Mouse (Mus musculus) layer of hippocampus, adult 11-12 months (tissue): Measurements from ENCODE around the gene Poldip3.

Source experiments
- DNase-seq: peaks from one replicate; pipeline ENCODE4 v3.0.0; 2022; ENCODE audit warnings: low spot score

Gene Poldip3

DNA sequence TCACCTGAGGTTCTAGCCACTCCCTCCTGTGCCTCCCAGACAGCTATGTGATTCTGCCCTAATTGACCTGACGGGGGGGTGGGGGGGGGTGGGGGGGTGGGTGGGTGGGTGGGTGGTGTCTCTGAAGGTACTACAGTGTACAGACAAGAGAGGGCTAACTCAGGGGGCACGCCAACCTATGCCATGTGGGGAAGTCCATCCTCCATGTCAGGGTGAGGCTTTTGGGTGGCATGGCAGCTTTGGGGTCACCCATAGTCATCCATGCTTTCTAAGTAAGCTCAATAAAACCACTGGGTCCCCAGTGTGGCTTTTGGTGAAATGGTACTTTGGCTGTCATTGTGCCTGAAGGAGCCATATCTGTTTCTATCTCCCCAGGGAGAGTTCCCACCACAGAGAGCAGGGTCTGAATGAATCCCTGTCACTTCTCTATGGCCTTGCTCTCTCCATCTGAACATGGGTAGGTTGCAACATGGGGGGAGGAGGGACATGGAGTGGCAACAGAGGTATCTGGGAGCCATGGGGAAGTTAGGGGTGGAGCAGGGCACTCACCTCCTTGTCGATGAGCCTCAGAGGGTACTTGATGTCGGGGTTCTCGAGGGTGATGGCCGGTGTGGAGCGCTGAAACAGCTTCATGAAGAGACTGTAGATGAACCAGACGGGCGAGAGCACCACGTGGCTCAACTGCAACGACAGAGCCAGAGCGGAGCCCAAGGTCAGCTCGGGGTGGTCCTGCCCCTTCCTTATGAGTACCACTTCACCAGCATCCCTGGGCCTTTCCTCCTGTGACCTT, 16.5 kb upstream of the Poldip3 start:
- no peak for DNase-seq

DNA sequence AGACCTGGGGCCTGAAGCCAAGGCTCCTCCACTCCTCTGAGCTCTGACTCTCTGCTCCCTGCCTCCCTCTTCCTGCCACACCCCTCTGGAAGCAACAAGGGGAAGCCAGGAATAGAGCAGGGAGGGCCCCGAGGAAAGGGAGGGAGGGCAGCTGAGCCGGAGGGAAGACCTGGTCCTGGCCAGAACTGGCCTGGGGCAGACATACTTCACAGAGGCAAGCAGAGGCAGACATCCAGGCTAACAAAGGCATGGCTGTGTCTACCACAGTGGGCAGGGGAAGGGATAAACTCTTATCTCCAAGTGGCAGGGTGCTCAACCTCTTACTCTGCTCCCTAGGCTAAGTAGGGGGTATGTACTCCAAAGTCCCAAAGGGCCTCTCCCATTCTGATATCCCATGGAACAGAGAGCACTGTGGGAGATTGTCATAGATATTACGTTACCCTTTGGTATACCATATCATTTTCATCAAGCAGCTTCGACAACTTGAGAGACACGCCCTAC, 15.8 kb upstream of the Poldip3 start:
- DNase-seq: no peak

DNA sequence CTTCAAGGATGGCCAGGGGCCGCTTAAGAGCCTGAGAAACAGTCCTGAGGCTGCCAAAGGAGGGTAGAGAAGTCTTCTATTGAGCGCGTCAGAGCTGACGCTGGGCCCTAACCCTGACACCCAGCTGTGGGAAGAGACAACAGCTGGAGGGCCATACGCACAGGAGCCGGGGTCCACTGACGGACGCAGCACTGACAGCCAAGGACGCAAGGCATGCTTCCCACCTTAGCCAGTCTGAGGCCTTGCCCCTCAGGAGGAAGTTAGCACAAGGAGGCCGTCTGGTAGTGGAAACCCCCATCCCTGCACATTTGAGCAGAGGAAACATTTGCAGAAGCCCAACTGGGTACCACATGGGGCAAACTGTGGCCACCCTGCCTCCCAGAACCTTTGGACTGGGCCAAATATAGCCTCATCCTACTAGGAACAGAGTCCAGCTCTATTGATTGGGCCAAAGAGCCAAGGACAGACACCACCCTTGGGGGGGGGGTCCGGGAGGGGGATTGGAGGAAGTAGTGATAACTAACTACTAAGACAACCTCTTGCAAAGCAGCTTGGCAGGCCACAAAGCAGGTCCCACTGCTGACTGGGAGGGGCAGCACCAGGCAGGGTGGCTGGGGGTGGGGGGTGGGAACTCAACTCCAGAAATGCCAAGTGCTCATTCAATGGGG, 13.8 kb upstream of the Poldip3 start:
- no peak for DNase-seq

DNA sequence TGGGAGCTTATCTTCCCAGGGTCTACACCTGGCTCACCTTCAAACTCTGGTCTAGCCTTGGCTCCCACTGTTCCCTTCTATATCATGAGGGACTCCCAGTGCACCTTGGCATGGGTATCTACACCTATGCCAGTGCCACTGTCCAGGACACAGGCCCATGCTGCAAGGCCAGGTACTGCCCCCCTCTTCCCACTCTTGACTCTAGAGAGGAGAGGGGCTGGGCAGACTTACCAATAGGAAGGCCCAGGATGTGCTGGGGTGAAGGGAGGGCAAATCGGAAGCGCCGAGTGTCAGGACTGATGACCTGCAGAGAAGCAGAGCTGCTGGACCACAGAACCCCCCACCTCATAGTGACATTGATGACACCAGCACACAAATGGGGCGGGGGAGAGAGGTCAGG, 12.8 kb upstream of the Poldip3 start:
- DNase-seq: no peak

DNA sequence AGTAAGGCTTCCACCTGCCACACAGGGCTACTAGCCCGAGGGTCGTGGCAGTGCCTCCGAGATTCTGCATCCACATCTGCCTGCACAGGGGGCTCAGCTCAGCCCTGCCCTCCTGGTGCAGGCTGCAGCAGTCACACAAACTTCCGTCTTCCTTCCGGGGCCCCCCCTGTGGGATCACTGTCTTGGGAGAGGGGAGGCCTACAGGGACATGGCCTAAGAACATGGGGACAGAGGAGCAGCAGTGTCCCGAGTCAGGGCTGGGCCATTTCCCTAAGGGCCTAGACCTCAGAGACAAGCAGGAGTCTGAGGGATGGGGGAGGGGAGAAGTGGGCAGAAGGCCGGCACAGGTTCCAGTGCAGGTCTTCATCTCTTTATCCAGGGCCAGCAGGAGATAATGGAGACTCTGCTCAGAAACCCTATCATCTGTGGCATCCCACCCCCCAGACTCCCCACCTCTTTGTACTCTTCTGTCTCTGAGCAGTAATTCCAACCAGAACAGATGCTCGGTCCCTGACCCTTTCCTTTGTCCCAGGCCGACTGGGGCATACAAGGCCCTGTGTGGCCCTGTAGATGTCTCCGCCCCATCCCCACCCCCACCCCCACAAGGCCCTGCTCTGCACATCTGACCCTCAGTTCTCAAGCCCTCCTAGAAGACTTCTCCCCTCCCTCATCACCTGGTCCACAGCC, 12.0 kb upstream of the Poldip3 start:
- DNase-seq: no peak

DNA sequence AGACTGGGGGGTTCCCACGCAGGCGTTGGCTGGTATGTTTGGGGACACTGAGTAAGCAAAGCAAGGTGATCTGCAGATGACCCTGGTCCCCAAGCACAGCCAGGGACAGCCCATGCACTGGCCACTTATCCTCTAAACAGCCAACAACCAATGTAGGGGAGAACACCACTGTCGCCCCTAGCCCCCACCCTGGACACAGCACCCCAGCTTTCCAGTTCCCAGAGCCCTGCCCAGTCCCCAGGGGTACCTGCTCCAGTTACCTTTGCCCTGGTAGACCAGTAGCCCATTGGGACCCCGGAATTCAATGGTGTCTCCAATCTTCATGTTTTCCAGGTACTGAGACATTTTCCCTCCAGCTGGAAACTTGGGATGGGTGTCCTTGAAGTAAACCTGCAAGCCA, 11.4 kb upstream of the Poldip3 start:
- DNase-seq: no peak

DNA sequence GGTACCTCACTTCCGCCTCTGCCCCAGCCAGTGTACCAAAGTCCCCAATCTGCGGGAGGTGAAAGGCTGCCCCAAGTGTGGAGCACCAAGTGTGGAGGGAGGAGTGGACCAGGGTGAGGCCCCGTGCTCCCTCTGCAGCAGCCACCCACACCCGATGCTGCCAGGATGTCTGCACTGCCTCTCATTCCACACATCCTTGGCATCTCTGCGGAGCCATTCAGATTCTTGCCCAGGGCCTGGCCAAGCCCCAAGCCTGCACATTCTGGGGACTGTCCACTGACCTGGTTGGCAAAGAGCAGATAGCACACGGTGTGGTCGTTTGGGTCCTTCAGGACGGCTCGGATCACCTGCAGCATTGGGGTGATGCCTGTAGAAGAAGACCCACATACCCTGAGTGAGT, 10.6 kb upstream of the Poldip3 start:
- DNase-seq: no peak

DNA sequence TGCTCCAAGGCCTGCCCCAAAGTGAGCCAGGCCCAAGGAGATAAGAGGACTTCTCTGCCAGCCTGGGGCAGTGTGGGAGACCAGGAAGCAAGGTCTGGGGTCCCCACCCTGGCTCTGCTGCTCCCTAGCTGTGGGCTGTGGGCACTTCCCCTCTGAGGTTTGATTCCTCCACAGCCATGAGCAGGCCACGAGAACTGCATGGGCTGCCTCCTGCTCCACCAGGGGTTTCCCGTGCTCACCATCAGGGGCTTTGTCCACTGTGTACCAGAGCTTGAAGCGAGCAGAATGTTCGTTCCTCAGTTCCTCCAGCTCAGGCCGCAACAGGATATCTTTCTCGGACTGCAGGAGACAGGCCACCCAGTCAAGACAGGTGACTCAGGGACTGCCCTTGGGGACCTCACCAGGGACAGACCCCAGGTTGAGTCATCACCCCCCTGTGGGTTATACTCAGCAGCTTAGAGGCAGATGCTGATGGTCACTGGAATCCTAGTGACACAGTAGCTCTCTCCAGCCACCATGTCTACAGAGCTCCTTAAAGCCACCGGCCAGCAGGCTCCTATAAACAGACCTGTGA, 9.5 kb upstream of the Poldip3 start:
- DNase-seq: peak; percentile 57

DNA sequence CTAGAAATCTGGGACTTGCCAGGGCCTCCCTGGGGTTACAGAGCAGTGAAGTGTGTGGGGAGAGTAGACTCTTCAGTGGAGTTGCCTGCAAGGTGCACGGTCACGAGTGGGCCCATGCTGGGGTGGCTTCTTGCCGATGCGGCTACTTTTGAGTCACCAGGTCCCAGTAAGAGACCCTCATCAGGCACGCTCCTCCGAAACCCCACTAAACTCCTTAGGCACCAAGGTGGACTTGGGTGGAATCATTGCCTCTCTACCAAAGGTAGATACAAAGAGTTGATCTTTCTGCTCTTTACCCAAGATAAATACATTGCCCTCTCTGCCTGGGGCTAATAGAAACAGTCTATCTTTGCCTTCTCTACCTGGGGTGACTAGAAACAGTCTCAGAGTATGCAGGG, 8.5 kb upstream of the Poldip3 start:
- no peak for DNase-seq

DNA sequence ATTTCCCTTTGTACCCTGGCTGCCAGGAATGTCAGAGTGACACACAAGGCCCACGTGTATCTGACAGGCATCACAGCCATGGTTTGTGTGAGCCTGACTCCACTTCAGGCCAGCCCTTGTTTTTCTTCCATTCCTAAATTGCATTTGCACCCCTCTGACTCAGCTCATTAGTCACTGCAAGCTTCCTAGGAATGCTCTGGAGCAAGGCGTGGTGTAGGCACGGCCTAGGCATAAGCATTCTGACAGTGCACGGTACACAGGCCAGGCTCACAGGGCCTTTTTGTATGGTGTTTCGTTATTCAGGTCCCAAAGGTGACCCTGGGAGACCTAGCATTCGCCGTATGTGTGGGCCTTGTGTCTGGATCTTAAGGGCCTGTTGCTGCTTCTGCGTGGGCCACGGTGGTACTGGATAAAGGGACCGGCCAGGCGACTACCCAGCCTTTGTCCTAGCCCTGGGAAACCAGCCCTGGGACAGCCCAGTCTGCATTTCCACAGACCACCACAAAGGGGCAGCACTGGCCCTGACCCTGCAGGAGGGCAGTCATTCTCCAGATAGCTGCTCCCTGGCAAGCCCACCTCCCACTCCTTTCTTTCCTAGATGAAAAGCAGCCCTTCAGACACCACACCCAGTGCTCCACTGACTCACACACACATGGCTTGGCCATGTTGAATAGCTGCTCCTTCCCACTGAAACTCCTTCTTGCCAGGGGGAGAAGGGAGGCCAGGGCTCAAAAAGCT, 7.9 kb upstream of the Poldip3 start:
- DNase-seq: no peak

DNA sequence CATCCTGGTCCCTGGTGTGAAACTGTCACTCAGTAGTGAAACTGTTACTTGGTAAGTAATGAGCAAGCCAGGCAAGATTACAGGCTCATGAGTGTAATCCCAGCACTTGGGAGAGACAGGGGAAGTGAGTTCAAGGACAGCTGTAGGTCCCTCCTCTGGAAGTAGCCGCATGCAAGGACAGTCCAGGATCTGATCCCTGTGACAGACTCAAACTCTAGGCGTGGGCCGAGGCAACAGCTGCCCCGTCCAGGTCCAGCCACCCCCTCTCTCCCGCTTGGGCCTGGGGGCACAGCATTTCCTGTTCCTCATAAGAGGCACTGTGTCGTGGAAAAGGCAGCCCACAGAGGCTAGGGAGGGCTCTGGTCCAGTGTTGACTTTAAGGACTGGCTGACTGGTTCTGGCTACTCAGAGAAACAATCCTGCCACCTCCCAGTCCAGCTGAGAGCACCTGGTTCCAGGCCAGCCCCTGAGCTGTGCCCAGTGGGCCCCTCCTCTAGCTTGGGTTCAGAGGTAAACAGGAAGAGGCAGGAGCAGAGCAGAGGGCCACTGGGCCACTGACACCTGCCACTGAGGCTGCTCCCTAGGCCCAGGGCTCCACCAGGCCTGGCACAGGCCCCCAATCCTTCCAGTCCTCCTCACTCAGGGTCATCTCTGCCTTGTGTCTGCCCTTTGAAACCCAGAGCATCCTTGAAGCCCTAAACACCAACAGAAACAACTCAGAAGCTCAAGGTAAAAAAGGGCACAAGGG, 6.7 kb upstream of the Poldip3 start:
- no peak for DNase-seq

DNA sequence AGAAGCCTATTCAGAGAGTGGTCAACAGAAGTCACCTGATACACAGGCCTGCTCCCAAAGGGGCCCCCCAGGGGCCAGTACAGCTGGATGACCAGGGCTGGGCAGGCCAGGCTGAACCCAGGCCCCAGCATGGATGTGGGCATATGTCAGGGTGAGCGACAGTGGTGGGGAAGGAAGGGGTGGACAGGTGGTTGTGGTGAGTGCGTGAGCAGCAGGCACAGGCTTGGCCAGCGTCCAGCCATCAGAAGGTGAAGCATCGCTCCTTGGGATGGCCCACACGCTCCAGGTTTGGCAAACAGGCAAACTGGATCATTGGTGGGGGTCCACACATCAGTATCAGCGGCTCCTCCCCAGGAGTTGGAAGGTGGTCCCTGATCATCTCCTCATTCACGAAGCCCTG, 5.1 kb upstream of the Poldip3 start:
- DNase-seq: no peak

DNA sequence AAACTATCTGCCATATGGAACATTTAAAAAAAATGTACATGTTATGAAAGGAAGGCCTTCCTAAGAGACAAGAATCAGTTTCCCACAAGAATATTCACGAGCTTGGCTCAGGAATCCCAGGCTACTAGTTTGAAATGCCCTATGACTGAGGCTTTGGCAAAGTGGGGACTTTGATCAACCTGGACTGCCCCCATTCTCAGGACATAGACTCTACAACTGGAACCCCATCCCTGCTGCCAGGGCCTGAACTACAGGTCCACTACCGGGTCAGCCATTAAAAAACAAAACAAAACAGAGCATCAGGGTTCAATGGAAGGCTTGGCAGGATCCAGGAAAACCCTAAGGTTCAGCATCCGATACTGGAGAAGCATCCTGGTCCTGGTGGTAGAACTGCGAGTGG, 1.5 kb upstream of the Poldip3 start:
- no peak for DNase-seq

DNA sequence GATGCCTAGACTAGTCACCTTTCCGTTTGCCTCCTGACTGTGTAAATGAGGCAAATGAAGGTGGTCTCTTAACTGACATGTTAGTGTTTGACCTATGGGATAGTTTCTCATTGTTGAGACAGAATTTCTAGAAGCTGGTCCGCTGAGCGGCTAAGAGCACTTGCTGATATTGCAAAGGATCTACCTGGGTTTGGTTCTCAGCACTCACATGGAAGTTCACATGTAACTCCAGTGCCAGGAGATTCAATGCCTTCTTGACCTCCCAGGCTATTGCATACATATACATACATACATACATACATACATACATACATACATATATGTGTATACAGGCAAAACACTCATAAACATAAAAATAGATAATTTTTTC, 874 bp upstream of the Poldip3 start:
- DNase-seq: no peak

DNA sequence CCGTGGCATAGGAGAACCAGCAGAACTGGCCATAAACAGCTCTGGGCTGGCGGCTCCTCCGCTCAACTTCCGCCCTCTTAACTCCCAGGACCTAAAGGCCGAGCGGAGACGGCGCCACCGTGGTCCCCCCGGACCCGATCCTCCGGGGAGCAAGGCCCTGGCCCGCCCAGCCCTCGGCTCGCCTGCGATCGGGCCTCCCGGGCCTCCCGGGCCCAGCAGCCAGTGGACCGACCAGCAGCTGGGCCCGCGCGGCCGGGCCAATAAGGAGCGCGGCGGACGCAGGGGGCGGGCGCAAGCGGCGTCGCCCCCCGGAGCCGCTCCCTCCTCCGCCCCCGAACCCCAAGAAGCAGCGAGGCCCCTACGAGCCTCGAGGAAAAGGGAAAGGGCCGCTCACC, 386 bp downstream of the Poldip3 start:
- DNase-seq: no peak

DNA sequence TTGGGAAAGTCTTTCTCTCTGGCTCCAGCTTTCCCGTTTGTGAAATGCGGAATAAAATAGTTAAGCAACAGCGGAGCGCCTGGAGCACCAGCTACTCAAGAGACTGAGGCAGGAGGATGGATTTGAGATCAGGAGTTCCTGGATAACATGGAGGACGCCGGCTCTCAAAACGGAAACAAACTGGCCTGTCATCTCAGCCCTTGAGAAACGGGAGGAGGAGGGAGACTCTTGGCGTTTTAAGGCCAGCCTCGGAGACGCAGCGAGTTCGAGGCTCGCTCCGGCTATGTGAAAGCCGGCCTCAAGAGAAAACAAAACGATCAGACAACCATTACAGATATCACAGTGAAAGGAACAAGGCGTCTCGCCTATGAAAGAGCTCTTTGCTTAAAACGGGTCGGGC, 789 bp downstream of the Poldip3 start:
- DNase-seq: no peak

DNA sequence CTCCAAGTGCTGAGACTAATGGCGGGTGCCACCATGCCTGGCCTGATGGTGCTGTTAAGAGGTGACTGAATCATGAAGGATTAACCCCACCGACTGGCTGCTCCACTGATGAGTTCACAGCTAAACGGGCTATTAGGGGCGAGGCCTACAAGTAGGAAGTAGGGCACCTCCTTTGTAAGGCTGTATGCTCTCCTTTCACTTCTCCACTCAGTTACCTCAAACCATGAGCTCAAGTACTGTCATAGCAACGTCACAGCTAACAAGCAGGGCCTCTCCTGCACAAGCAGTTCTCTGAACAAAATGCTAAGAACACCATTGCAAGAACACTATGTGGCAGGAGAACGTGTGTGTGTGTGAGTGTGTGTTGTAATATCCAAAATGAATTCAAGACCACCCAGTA, 3.6 kb downstream of the Poldip3 start:
- DNase-seq: no peak

DNA sequence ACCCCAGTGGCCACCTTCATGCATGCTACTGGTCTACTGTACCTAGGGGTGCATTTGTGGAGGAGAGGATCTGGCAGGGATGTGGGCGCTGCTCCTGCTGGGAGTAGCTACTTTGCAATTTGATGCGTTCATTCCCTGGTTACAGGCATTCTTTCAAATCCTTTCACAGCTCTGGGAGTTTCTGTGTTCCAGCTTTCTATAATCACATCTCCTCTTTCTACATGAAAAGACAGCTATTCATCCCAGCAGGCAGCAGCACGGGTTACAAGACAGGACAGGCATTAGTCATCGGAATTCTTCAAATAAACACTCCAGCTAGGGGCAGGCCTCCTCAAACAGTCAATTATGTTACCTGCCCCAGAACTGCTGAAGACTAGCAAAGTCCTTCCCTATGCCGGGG, 6.3 kb downstream of the Poldip3 start:
- peak; percentile 22 for DNase-seq

DNA sequence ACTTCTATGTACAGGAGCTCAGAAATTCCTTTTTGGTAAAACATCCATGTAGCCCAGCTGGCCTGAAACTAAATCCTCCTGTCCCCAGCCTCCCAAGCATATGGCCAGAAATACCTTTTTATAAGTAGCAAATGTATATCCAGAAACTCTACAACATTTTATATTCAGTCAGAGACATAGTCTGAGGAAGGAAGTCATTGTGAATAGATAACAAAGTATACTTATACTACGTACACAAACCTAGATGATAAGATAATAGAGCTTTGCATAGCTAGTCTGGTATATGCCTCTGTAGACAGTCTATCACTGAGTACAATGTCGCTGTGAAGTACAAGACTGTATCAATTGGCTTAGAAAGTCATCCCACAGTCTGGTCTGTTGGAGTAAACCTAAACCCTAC, 13.5 kb downstream of the Poldip3 start:
- DNase-seq: no peak

DNA sequence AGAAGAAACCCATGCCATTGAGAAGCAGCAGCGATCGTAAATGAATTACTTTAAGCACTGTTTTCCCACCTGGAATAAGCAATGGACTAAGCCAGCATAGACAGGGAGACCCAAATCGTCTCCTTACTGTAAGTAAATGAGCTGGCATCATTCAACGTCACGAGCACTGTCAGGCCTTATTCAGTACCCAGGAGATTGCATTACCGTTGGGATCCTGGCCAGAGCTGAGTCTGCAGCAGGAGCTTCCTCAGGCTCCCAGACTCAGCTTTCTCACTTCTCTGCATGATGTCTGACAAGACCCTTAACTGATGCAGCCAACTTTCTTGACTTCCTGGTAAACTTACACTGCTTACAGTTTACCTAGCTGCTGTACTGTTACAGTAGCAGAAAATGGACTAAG, 14.5 kb downstream of the Poldip3 start:
- DNase-seq: no peak

DNA sequence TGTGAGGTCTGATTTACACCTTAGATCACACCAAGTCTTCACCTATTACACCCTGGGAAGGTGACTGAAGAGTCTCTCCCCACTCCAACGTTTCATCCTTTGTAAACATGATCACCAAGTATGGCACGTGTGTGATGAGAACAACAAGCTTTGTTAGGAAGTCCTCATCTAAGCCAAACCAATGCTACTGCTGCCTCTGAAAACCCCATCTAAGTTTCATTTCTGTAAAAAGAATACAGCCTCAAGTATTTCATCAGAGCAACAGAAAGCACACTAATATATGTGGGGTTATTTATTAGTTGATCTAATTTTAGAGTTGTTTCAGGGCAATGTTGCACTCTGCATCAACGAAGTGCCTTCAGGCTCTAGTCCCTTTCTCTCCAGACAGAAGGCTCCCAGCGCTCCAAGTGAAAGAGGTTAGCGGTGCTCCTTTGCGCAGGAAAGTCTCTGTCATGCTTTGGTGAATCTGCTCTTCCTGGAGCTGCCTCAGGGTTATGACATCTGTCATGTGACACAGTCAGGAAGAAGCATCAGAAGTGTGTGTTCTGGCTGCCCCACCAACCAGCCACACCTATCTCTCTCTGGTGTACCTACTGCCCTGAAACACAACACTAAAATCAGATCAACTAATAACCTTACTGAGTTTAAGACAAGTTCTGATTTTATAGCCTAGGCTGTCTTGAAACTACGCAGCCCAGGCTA, 19.5 kb downstream of the Poldip3 start:
- no peak for DNase-seq
